Mouse (Mus musculus): Measurements from ENCODE around the gene Shroom3.
A peak's percentile ranks its signal among the peaks of the same experiment; 100 is the strongest.

Gene Shroom3

DNA sequence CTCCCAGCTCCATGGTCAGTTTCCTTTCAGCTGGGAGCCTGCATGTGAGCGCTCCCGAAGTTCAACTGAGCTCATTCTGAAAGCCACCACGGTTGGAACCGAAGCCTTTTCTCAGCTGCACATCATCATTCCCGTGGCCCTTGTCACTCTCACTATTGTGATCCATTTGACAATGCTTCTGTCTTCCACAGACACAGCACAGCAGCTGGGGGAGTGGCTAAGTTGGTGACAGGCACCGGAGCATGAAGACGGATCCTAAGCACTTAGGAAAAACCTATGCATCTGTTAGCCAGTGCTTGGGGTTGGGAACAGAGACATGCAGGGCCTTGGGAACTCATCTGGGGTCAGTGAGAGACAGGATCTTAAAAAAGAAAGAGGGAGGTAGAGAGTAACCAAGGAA lies 121.1 kb downstream of the Shroom3 start:
- no peak for DNase-seq (ENCODE audit: low spot score in 2 of 2)

- peak in 1 of 2 experiments; percentile 7 for DNase-seq (ENCODE audit: low spot score in 2 of 2)
Observed at GRCm38 (mm10) chr5:92808503-92809415, 125.5 kb downstream of the Shroom3 start.

DNA sequence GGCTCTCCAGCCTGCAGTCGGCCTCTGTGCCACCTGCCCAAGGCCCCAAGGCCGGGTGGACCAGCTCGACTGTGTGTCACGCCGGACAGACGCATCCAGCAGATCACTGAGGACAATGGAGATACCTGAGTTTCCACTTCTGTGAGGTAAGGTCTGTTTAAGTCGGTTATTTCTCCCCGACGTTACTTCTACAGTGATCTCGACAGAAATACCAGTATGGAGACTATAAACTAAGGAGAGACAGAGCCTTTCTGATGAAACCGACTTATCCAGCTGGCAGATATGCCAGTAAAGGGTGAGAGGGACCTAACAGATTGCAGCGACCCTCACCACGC lies 126.1 kb downstream of the Shroom3 start:
- no peak for DNase-seq (ENCODE audit: low spot score in 2 of 2)

DNA sequence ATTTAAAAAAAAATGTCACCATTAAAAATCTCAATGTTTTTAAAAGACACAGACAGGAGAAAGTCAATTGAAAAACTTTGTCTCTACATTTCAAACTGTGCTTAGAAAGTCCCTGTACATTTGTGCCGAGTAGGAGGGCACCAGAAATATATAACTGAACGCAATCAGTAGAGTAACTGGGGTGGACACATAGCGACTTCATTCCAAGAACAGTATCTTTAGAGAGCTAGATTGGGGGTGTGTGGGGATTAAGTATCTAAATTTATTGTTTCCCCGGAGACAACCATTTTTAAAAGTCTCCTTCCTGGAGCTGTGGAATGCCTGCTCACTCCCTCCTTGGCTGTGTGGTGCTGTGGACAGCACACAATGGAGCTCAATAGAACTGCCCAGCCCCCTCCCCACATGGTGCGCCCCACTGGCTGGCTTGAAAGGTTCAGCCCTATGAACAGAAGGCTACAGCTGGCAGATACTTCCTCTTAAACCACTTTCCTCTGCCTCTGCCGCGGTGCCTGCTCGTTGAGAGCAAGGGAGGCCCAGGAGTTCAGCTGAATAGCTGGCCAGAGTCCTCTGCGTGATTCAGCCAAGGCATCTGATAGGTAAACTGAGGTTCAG lies 127.8 kb downstream of the Shroom3 start:
- peak; percentile 7 to 10 for DNase-seq (ENCODE audit: low spot score in 2 of 2)

DNA sequence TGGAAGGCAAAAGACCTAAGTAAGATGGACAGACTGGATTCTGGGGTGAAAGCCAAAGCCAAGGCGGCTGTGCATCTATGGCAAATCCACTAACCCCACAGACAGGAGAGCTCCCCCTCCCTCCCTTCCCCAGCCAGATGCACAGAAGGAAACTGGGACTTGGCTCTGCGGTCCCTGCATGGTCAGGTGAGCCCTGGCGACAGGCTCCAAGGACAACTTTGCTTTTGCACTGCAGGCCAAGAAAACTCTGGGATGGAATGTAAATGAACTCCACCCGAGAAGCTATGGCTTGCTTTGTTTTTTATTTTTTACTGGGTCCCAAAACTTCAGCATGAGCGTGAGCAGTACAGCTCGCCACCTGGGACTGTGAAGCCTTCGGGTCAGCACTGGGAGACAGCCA lies 128.5 kb downstream of the Shroom3 start:
- no peak for DNase-seq (ENCODE audit: low spot score in 2 of 2)

GRCm38 (mm10) chr5:92812936-92813335 lies 129.7 kb downstream of the Shroom3 start:
- peak in 1 of 2 experiments; percentile 13 for DNase-seq (ENCODE audit: low spot score in 2 of 2)

- DNase-seq (ENCODE audit: low spot score in 2 of 2): no peak
Observed at GRCm38 (mm10) chr5:92813562-92813961, 130.3 kb downstream of the Shroom3 start.

- no peak for DNase-seq (ENCODE audit: low spot score in 2 of 2)
Observed at GRCm38 (mm10) chr5:92814621-92815020, 131.4 kb downstream of the Shroom3 start.

DNA sequence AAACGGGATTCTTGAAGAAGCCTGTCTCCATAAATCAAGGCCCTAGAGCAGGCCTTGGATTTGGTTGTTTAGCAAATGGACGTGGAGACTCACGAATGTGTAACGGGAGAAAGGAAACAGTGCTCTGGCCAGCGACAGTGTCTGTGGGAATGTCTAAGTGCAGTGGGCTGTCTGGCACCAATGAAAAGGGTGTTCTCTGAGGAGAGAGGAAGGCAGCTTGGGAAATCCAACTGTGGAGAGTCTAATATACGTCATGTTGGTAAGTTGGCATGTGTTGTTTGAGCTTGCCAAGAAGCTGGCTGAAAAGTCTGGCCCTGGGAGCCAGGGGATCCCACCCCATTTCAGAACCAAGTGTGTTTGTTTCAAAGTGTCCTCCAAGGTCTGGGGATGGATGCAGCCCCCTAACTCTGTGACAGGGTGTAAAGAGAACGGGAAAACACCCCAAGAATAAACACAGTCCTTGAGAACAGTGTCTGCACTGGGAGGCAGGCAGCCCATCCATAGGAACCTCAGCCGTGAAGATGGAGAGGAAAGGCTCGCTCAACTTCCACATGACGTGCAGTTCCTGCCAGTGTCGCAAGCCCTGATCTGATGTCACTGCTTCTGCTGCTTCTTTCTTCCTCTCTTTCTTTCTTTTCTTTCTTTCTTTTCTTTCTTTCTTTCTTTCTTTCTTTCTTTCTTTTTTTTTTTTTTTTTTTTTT lies 134.0 kb downstream of the Shroom3 start:
- DNase-seq (ENCODE audit: low spot score in 2 of 2): no peak

GRCm38 (mm10) chr5:92821370-92821769 lies 138.1 kb downstream of the Shroom3 start:
- no peak for DNase-seq (ENCODE audit: low spot score in 2 of 2)

GRCm38 (mm10) chr5:92823495-92823894 lies 140.3 kb downstream of the Shroom3 start:
- DNase-seq (ENCODE audit: low spot score in 2 of 2): no peak

DNA sequence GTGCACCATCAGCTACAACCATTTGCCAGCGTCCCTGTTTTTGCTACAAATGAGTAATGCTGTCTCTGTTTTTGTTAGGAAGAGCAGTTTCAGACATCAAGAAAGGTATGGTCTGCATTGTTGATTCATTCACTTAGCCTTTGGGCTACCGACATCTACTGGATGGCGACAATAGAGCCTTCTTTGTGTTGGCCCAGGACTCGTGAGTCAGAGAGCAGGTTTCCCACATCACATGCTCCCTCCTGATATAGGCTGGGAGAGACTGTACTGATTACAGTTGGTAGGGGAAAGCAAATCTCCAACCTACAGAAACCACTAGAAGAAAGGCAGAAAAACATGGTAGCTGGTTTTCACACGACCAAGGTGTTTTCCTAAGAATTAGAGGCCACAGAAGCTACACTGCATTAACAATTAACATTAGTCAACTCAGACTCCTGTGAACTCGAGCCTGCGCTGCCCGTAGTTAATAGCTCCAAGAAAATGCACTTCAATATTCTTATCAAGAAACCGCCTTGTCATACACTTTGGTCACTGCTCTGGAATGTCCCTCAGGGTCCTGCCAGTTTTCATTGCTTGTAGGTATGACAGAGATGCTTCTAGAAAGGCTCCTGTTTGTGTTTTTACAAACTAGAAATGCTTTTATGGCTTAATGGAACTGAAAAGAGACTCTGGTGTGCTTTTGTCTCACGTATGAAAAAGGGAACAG lies 141.2 kb downstream of the Shroom3 start:
- no peak for DNase-seq (ENCODE audit: low spot score in 2 of 2)

GRCm38 (mm10) chr5:92830391-92830790 lies 147.2 kb downstream of the Shroom3 start:
- DNase-seq (ENCODE audit: low spot score in 2 of 2): no peak

DNA sequence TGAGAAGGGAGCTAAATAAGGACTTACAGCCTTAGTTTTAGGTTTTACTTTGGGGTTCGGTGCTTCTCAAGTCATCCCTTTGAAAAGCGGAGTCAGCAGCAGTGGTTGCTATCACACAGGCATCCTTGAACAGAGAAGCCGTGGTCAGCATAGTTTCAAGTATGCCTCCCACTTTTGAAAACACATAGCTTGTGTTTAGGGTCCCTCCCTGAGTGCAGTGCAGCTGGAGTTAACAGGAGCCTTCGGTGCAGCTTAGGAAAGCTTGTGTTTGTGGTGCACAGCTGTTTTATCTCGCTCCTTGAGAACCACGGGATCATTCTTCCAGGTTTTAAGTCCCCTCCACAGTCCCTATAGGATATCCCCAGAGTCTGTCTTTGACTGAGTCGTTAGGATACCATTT lies 151.3 kb downstream of the Shroom3 start:
- no peak for DNase-seq (ENCODE audit: low spot score in 2 of 2)

DNA sequence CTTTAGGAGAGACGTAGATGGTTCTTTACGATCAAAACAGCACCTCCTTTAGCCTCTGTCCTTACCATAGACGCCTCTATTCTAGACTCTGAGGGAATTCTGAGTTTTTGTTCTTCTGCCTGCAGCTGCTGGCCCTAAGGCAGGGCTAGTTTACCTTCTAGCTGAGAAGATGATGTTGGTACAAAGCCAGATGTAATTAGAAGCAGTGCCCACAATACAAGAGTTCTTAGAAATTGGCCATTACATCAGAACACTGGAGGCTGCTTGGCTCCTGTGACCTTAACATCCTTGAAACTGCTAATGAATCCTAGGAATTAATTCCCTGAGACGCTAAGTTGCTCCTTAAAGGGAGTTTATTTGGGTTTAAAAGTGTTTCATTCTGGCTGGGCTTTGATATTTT lies 154.1 kb downstream of the Shroom3 start:
- DNase-seq (ENCODE audit: low spot score in 2 of 2): no peak

DNA sequence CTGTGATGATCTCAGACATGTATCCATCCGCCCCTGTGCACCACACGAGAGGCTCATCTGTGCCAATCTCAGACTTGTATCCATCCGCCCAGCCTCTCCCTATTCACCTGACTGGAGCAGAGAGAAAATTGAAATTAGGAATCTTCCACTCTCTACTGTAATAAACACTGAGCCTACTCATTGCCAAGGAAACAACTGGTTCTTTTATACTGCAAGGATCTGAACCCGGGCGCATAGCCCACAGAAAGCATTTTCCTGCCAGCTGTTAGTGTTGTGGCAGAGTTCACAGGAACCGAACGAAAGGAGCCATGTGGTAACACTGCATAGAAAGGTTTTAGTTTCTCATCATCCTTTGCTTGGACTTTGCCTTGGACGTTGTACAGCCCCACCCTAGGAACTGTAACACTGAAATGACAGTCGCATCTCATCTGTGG lies 155.1 kb downstream of the Shroom3 start:
- DNase-seq (ENCODE audit: low spot score in 2 of 2): no peak

GRCm38 (mm10) chr5:92839314-92839713 lies 156.1 kb downstream of the Shroom3 start:
- no peak for DNase-seq (ENCODE audit: low spot score in 2 of 2)

DNA sequence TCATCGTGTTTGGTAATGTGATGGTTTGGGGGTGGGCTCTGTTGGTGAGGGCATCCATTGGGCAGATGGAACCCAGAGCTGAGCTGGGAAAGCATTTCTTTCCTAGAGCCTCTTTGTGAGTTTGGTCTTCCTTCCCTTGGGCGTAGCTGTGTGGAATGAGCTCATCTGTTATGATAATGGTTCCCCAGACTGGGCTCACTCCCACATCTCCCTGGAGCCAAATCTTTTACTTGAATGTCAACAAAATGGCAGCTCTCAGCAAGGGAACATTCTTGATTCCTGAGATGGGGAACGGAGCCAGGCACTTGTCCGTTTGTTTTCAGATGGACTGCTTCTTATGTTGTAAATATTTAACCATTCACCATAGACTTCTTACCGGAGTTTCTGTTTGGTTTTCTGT lies 158.2 kb downstream of the Shroom3 start:
- DNase-seq (ENCODE audit: low spot score in 2 of 2): no peak

DNA sequence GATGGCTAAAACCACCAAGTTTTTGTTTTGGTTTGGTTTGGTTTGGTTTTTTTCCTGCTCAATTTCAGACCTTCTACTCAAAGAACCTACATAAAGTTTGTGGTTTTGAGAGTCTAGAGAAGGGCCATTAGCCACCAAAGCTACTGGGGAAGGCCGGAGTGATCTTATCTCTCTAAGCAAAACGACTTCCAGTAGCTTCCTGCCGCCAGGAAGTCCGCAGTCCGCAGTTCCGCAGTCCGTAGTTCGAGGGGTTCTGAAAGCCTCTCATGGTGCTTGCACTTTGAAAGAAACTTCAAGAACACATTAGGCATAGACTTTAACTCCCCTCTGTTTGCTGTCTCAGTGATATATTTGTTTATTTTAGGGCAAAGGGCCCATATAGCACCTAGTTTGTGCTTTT lies 159.2 kb downstream of the Shroom3 start:
- DNase-seq (ENCODE audit: low spot score in 2 of 2): no peak

DNA sequence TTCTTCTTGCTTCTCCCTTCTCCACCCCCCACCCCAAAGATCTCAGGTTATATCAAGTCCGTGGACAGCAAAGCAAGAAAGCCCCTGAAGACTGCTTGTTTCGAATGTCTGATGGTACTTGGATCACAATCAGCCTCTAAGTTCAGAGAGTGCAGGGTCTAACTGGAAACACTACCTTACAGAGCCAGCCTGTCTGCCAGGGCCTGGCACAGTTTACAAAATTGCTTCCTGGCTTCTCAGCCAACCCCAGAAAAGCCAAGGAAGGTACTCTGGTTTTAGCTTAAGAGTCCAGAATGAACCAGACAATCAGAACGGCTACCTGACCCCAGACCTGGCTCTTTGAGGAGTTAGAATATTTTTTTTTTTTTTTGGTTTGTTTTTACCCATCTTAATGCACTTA lies 159.6 kb downstream of the Shroom3 start:
- DNase-seq (ENCODE audit: low spot score in 2 of 2): no peak

GRCm38 (mm10) chr5:92843850-92844785 lies 160.9 kb downstream of the Shroom3 start:
- DNase-seq (ENCODE audit: low spot score in 2 of 2): no peak

Data from frontal cortex, postnatal 14 days (tissue).